Mouse (Mus musculus): Measurements from ENCODE around the gene Cnga2. TPM values are rescaled to one million over a fixed set of nuclear protein-coding genes. Genes with fewer than 3 reads are reported as not detected.
A peak's percentile ranks its signal among the peaks of the same experiment; 100 is the strongest.
"Not testable (repeated sequence)": the region's sequence is repeated elsewhere in the genome, so short reads cannot be mapped to it uniquely, and the experiment has no call there.

Cnga2 gene
- 0.25 and 0.28 TPM in 2 replicates for polyA plus RNA-seq (2015; fragmentation: Nextera tagmentation; extraction: Ambion mirVana)

GRCm38 (mm10) chrX:71991549-71991948 lies at the start of gene Cnga2:
Gene Cnga2 (plus strand): TSS chrX:71991849.
- no peaks in the 10 kb centered on the region for H3K36me3 ChIP-seq
- H3K9ac ChIP-seq, result no peak within 1 kb of the TSS
- H3K27me3 ChIP-seq, result no peaks in the 10 kb centered on the region
- no peaks in the 10 kb centered on the region for H3K4me1 ChIP-seq
- ATAC-seq (ENCODE audit: insufficient number of reproducible peaks, low FRiP score, low TSS enrichment, low read depth), result no peak
- no peak within 1 kb of the TSS for H3K4me3 ChIP-seq
- no peak within 1 kb of the TSS for H3K4me2 ChIP-seq
- H3K9me3 ChIP-seq, result no peaks in the 10 kb centered on the region
- 76% methylated on average over 3 of the region's 3 CpGs for WGBS
- no peak within 1 kb of the TSS for H3K27ac ChIP-seq

- no peak for ATAC-seq (ENCODE audit: insufficient number of reproducible peaks, low FRiP score, low TSS enrichment, low read depth)
- WGBS, result 19% methylated on average over 3 of the region's 3 CpGs
- no peak overlapping the region for H3K9ac ChIP-seq
Measured at GRCm38 (mm10) chrX:71946631-71947030, 45.0 kb upstream of the Cnga2 start.

GRCm38 (mm10) chrX:71958366-71958765 lies 33.3 kb upstream of the Cnga2 start:
- Histone ChIP-seq H3K9me3 (no peaks in the 10 kb centered on the region), H3K27ac (no peak overlapping the region), H3K4me3 (no peak overlapping the region), H3K27me3 (peaks cover 3% of the 10 kb centered on the region; the same call in 1 of the 2 replicates), H3K36me3 (no peaks in the 10 kb centered on the region), H3K4me2 (no peak overlapping the region), H3K4me1 (no peaks in the 10 kb centered on the region), H3K9ac (no peak overlapping the region)
- ATAC-seq (ENCODE audit: insufficient number of reproducible peaks, low FRiP score, low TSS enrichment, low read depth), result no peak

More at GRCm38 (mm10) chrX:71946631-71947030, 45.0 kb upstream of the Cnga2 start:
- H3K27ac ChIP-seq, result no peak overlapping the region
- no peaks in the 10 kb centered on the region for H3K36me3 ChIP-seq
- H3K4me2 ChIP-seq, result no peak overlapping the region
- H3K27me3 ChIP-seq, result 0 out of 2 replicates have a peak, but pooled peaks cover 3% of the 10 kb centered on the region
- no peaks in the 10 kb centered on the region for H3K9me3 ChIP-seq
- no peak overlapping the region for H3K4me3 ChIP-seq
- no peaks in the 10 kb centered on the region for H3K4me1 ChIP-seq

GRCm38 (mm10) chrX:71962073-71963051 lies 29.3 kb upstream of the Cnga2 start, which contains the start of gene Prrg3:
Gene Prrg3 (plus strand): TSS chrX:71962624.
- peaks cover 3% of the 10 kb centered on the region; the same call in 1 of the 2 replicates for H3K36me3 ChIP-seq
- H3K4me3 ChIP-seq, result peak within 1 kb of the TSS; percentile 53
- H3K27me3 ChIP-seq, result peaks cover 3% of the 10 kb centered on the region; the same call in 1 of the 2 replicates
- no peaks in the 10 kb centered on the region for H3K9me3 ChIP-seq
- peak; percentile 90 for ATAC-seq (ENCODE audit: insufficient number of reproducible peaks, low FRiP score, low TSS enrichment, low read depth)
- H3K9ac ChIP-seq, result peak within 1 kb of the TSS; percentile 47
- H3K27ac ChIP-seq, result peak within 1 kb of the TSS; percentile 61
- no peaks in the 10 kb centered on the region; the same call in 1 of the 2 replicates for H3K4me1 ChIP-seq
- peak within 1 kb of the TSS; percentile 67 for H3K4me2 ChIP-seq
- 20% methylated on average over 67 of the region's 72 CpGs for WGBS

- 39% methylated on average over 9 of the region's 9 CpGs for WGBS
- ATAC-seq (ENCODE audit: insufficient number of reproducible peaks, low FRiP score, low TSS enrichment, low read depth), result no peak
- no peaks in the 10 kb centered on the region; the same call in 1 of the 2 replicates for H3K4me1 ChIP-seq
- H3K4me2 ChIP-seq, result peak overlapping the region; percentile 67
- peaks cover 4% of the 10 kb centered on the region; the same call in 1 of the 2 replicates for H3K36me3 ChIP-seq
- H3K9me3 ChIP-seq, result no peaks in the 10 kb centered on the region
- H3K27me3 ChIP-seq, result peaks cover 3% of the 10 kb centered on the region; the same call in 1 of the 2 replicates
- H3K27ac ChIP-seq, result peak overlapping the region; percentile 61; the same call in 1 of the 2 replicates
- H3K4me3 ChIP-seq, result peak overlapping the region; percentile 53
- peak overlapping the region; percentile 47 for H3K9ac ChIP-seq
Measured at GRCm38 (mm10) chrX:71963275-71963912, 28.3 kb upstream of the Cnga2 start.

- Histone ChIP-seq H3K4me2 (no peak overlapping the region), H3K9me3 (no peaks in the 10 kb centered on the region), H3K27me3 (no peaks in the 10 kb centered on the region; the same call in 1 of the 2 replicates), H3K36me3 (peaks cover 4% of the 10 kb centered on the region; the same call in 1 of the 2 replicates), H3K4me1 (no peaks in the 10 kb centered on the region; the same call in 1 of the 2 replicates), H3K27ac (no peak overlapping the region), H3K4me3 (no peak overlapping the region), H3K9ac (no peak overlapping the region)
- 54% methylated on average over 1 of the region's 1 CpGs for WGBS
- no peak for ATAC-seq (ENCODE audit: insufficient number of reproducible peaks, low FRiP score, low TSS enrichment, low read depth)
Measured at GRCm38 (mm10) chrX:71968216-71968615, 23.4 kb upstream of the Cnga2 start.

GRCm38 (mm10) chrX:71968816-71969215 lies 22.8 kb upstream of the Cnga2 start:
- no peaks in the 10 kb centered on the region; the same call in 1 of the 2 replicates for H3K27me3 ChIP-seq
- H3K4me3 ChIP-seq, result no peak overlapping the region
- H3K9me3 ChIP-seq, result no peaks in the 10 kb centered on the region
- no peak overlapping the region for H3K27ac ChIP-seq
- no peak for ATAC-seq (ENCODE audit: insufficient number of reproducible peaks, low FRiP score, low TSS enrichment, low read depth)
- peaks cover 4% of the 10 kb centered on the region; the same call in 1 of the 2 replicates for H3K36me3 ChIP-seq
- H3K4me2 ChIP-seq, result no peak overlapping the region
- WGBS, result 74% methylated on average over 6 of the region's 6 CpGs
- no peak overlapping the region for H3K9ac ChIP-seq
- H3K4me1 ChIP-seq, result no peaks in the 10 kb centered on the region; the same call in 1 of the 2 replicates

GRCm38 (mm10) chrX:71971325-71971724 lies 20.3 kb upstream of the Cnga2 start:
- H3K27ac ChIP-seq, result no peak overlapping the region
- no peaks in the 10 kb centered on the region for H3K9me3 ChIP-seq
- no peaks in the 10 kb centered on the region for H3K4me1 ChIP-seq
- 68% methylated on average over 5 of the region's 5 CpGs for WGBS
- ATAC-seq (ENCODE audit: insufficient number of reproducible peaks, low FRiP score, low TSS enrichment, low read depth), result no peak
- H3K27me3 ChIP-seq, result no peaks in the 10 kb centered on the region; the same call in 1 of the 2 replicates
- H3K4me2 ChIP-seq, result no peak overlapping the region
- H3K4me3 ChIP-seq, result no peak overlapping the region
- H3K36me3 ChIP-seq, result peaks cover 4% of the 10 kb centered on the region; the same call in 1 of the 2 replicates
- H3K9ac ChIP-seq, result no peak overlapping the region

- ATAC-seq (ENCODE audit: insufficient number of reproducible peaks, low FRiP score, low TSS enrichment, low read depth), result no peak
- Histone ChIP-seq H3K27me3 (no peaks in the 10 kb centered on the region; the same call in 1 of the 2 replicates), H3K4me3 (no peak within 1 kb of the TSS), H3K4me1 (no peaks in the 10 kb centered on the region), H3K9me3 (no peaks in the 10 kb centered on the region), H3K27ac (no peak within 1 kb of the TSS), H3K9ac (no peak within 1 kb of the TSS), H3K4me2 (no peak within 1 kb of the TSS), H3K36me3 (no peaks in the 10 kb centered on the region)
- WGBS, result 66% methylated on average over 2 of the region's 2 CpGs
Measured at GRCm38 (mm10) chrX:71972686-71973085, 19.0 kb upstream of the Cnga2 start, which contains the start of gene Fate1. Gene Fate1 (plus strand): TSS chrX:71972986.

- not testable (repeated sequence) for H3K27ac ChIP-seq; H3K9ac ChIP-seq; H3K4me2 ChIP-seq; H3K4me1 ChIP-seq; H3K4me3 ChIP-seq; H3K9me3 ChIP-seq; H3K27me3 ChIP-seq; H3K36me3 ChIP-seq; ATAC-seq (ENCODE audit: insufficient number of reproducible peaks, low FRiP score, low TSS enrichment, low read depth)
Measured at GRCm38 (mm10) chrX:71977681-71978080, 14.0 kb upstream of the Cnga2 start.

GRCm38 (mm10) chrX:71980443-71980842 lies 11.2 kb upstream of the Cnga2 start:
- WGBS, result 75% methylated on average over 3 of the region's 3 CpGs
- H3K27ac ChIP-seq, result no peak overlapping the region

More at GRCm38 (mm10) chrX:71980443-71980842, 11.2 kb upstream of the Cnga2 start:
- H3K9me3 ChIP-seq, result no peaks in the 10 kb centered on the region
- H3K9ac ChIP-seq, result no peak overlapping the region
- H3K36me3 ChIP-seq, result no peaks in the 10 kb centered on the region
- no peaks in the 10 kb centered on the region for H3K4me1 ChIP-seq
- H3K4me3 ChIP-seq, result no peak overlapping the region
- no peaks in the 10 kb centered on the region for H3K27me3 ChIP-seq
- no peak for ATAC-seq (ENCODE audit: insufficient number of reproducible peaks, low FRiP score, low TSS enrichment, low read depth)
- no peak overlapping the region for H3K4me2 ChIP-seq
